Mouse (Mus musculus): ENCODE results near the gene Prmt3. TPM values are rescaled to one million over a fixed set of nuclear protein-coding genes. Genes with fewer than 3 reads are reported as not detected.

Prmt3 gene
- total RNA-seq, 4 experiments from 2014 or later, result 12.7 to 17.0 (median 15.7) TPM

- no peak for DNase-seq (ENCODE audit: low spot score)
These were observed 19.0 kb downstream of the Prmt3 start for GRCm38 (mm10) chr7:49797171-49797570.

GRCm38 (mm10) chr7:49803511-49803910, 25.4 kb downstream of the Prmt3 start:
- DNase-seq (ENCODE audit: low spot score), result no peak

GRCm38 (mm10) chr7:49804638-49805165, 26.6 kb downstream of the Prmt3 start:
- DNase-seq (ENCODE audit: low spot score), result no peak

GRCm38 (mm10) chr7:49805618-49806017, 27.5 kb downstream of the Prmt3 start:
- DNase-seq (ENCODE audit: low spot score), result no peak

- no peak for DNase-seq (ENCODE audit: low spot score)
These were observed 29.0 kb downstream of the Prmt3 start for GRCm38 (mm10) chr7:49807093-49807682.

GRCm38 (mm10) chr7:49807846-49808622, 29.9 kb downstream of the Prmt3 start:
- DNase-seq (ENCODE audit: low spot score), result no peak

- DNase-seq (ENCODE audit: low spot score), result no peak
These were observed 31.0 kb downstream of the Prmt3 start for GRCm38 (mm10) chr7:49809100-49809499.

GRCm38 (mm10) chr7:49809562-49809961, 31.4 kb downstream of the Prmt3 start:
- DNase-seq (ENCODE audit: low spot score), result no peak

- DNase-seq (ENCODE audit: low spot score), result no peak
These were observed 33.2 kb downstream of the Prmt3 start for GRCm38 (mm10) chr7:49811346-49811745.

- no peak for DNase-seq (ENCODE audit: low spot score)
These were observed 41.2 kb downstream of the Prmt3 start for GRCm38 (mm10) chr7:49819393-49819792.

GRCm38 (mm10) chr7:49821370-49821769, 43.2 kb downstream of the Prmt3 start:
- no peak for DNase-seq (ENCODE audit: low spot score)

- DNase-seq (ENCODE audit: low spot score), result no peak
These were observed 43.9 kb downstream of the Prmt3 start for GRCm38 (mm10) chr7:49822028-49822427.

GRCm38 (mm10) chr7:49823595-49823994, 45.4 kb downstream of the Prmt3 start:
- no peak for DNase-seq (ENCODE audit: low spot score)

- DNase-seq (ENCODE audit: low spot score), result no peak
These were observed 45.9 kb downstream of the Prmt3 start for GRCm38 (mm10) chr7:49824043-49824442.

- DNase-seq (ENCODE audit: low spot score), result no peak
These were observed 46.4 kb downstream of the Prmt3 start for GRCm38 (mm10) chr7:49824581-49824980.

GRCm38 (mm10) chr7:49825492-49825891, 47.3 kb downstream of the Prmt3 start:
- DNase-seq (ENCODE audit: low spot score), result no peak

GRCm38 (mm10) chr7:49827920-49828319, 49.8 kb downstream of the Prmt3 start:
- DNase-seq (ENCODE audit: low spot score), result no peak

- DNase-seq (ENCODE audit: low spot score), result no peak
These were observed 64.5 kb downstream of the Prmt3 start for GRCm38 (mm10) chr7:49842366-49843282.

GRCm38 (mm10) chr7:49843304-49843933, 65.3 kb downstream of the Prmt3 start:
- DNase-seq (ENCODE audit: low spot score), result no peak

- DNase-seq (ENCODE audit: low spot score), result no peak
These were observed 69.8 kb downstream of the Prmt3 start for GRCm38 (mm10) chr7:49847939-49848338.

Measured in heart, adult 8-10 months (tissue).